Mouse (Mus musculus): ENCODE results near the gene Slc48a1.
A peak's percentile ranks its signal among the peaks of the same experiment; 100 is the strongest.

Gene Slc48a1

DNA sequence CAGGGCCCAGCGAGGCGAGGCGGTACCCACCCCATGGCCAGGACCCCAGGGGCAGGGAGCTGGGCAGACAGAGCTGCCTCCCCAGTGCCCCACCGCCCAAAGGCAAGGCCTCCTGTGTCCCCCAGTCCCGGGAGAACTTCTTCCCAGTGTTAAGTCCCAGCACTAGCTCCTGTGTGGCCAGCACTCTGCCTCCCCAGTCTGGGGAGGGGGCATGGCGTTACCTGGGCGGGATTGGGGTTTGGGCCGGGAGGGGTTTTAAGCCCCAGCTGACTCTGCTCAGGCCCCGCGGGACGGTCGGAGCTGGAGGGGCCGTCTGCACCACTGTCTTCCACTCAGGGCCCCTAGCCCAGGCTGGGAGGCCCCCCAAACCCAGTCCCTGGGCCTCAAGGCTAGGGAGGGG lies 22.5 kb downstream of the Slc48a1 start:
- no peak for DNase-seq (ENCODE audit: low read depth, low spot score)

GRCm38 (mm10) chr15:97801811-97802210 lies 23.5 kb downstream of the Slc48a1 start:
- DNase-seq (ENCODE audit: low read depth, low spot score), result no peak

GRCm38 (mm10) chr15:97802575-97802974 lies 24.3 kb downstream of the Slc48a1 start:
- no peak for DNase-seq (ENCODE audit: low read depth, low spot score)

GRCm38 (mm10) chr15:97807867-97808266 lies 29.5 kb downstream of the Slc48a1 start:
- DNase-seq (ENCODE audit: low read depth, low spot score), result no peak

DNA sequence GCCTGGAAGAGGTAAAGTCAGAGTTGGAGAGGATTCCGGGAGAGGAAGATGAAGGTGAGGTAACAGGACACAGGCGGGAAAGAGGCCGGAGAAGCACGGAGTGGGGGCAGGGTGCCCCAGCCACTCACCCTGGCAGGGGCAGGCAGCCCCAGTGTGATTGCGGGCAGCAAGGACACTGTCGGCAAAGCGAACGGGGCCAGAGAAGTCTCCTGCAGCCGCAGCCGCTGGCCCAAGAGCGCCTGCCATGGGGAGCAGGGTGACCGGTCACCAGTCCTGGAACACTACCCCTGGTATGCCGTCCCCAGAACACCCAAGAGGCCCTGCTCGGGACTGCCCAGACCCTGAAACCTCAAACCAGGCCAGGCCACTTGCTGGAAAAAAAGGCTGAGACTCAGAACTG lies 30.2 kb downstream of the Slc48a1 start:
- DNase-seq (ENCODE audit: low read depth, low spot score), result no peak

- no peak for DNase-seq (ENCODE audit: low read depth, low spot score)
These were observed 30.9 kb downstream of the Slc48a1 start for GRCm38 (mm10) chr15:97809206-97809605.

DNA sequence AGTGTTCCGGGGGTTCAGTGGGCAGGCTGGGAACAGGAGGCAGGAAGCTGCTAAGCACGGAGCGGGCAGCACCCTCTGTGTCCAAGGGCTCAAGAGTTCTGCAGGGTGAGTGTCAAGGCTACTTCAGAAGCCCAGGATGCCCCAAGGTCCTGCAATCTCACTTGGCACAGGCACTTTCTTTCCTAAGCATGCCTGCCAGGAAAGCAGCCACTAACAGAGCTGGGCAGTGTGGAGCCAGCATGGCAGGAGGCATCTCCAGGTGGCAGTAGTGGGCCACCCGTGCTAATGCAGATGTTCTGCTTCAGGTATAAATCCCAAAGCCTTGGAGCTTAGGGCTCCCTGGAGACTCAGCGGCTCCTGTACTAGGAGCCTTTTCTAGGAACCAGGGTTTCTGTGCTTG lies 31.6 kb downstream of the Slc48a1 start:
- DNase-seq (ENCODE audit: low read depth, low spot score), result peak; percentile 51

DNA sequence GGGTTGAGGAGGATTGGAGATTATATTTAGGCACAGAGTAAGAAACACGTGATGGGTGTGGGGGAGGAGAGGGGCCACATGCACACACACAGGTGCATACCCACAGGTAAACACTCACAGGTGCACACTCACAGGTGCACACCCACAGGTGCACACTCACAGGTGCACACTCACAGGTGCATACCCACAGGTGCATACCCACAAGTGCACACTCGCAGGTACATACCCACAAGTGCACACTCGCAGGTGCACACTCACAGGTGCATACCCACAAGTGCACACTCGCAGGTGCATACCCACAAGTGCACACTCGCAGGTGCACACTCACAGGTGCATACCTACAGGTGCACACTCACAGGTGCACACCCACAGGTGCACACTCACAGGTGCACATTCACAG lies 32.1 kb downstream of the Slc48a1 start:
- no peak for DNase-seq (ENCODE audit: low read depth, low spot score)

GRCm38 (mm10) chr15:97811307-97811706 lies 33.0 kb downstream of the Slc48a1 start:
- DNase-seq (ENCODE audit: low read depth, low spot score), result no peak

- DNase-seq (ENCODE audit: low read depth, low spot score), result peak; percentile 80
These were observed 33.8 kb downstream of the Slc48a1 start for GRCm38 (mm10) chr15:97812126-97812525.

DNA sequence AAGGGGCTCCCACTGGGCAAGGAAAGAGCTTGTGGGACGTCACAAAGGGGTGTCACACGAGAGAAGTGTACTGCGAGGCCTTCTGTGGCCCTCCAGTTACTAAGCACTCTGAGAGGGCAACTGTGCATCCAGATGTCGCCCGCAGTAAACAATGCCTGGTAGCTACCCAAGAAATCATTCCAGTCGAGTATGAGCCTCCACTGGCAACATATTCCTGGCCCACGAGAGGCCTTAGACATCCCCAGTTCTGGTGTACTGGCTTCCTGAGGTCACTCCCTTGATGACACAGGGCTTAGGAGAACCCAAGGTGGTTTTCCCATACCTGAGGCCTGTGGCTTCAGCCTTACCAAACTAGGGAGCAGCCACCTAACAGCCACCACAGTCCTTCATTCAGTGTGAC lies 34.6 kb downstream of the Slc48a1 start:
- no peak for DNase-seq (ENCODE audit: low read depth, low spot score)

GRCm38 (mm10) chr15:97813452-97814204 lies 35.3 kb downstream of the Slc48a1 start:
- peak; percentile 55 for DNase-seq (ENCODE audit: low read depth, low spot score)

- peak; percentile 63 for DNase-seq (ENCODE audit: low read depth, low spot score)
These were observed 36.4 kb downstream of the Slc48a1 start for GRCm38 (mm10) chr15:97814703-97815102.

DNA sequence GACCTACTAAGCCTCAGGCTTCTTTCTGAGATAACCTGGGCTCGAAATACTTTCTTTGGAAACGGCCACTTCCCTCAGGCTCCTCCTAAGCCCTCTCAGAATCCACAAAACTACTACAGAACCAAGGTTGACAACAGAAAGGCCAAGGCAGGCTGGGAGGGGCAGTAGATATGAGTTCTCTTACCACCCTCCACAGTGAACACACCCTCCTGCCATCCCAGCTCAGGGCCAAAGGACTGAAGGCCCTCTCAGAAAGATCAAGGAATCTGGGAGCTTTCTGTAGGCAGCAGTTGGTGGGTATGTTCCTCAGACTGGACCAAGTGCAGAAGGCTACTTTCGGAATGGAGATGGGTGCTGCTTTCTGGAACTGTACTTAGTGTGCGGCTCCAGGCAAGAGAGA lies 36.9 kb downstream of the Slc48a1 start:
- DNase-seq (ENCODE audit: low read depth, low spot score), result no peak

DNA sequence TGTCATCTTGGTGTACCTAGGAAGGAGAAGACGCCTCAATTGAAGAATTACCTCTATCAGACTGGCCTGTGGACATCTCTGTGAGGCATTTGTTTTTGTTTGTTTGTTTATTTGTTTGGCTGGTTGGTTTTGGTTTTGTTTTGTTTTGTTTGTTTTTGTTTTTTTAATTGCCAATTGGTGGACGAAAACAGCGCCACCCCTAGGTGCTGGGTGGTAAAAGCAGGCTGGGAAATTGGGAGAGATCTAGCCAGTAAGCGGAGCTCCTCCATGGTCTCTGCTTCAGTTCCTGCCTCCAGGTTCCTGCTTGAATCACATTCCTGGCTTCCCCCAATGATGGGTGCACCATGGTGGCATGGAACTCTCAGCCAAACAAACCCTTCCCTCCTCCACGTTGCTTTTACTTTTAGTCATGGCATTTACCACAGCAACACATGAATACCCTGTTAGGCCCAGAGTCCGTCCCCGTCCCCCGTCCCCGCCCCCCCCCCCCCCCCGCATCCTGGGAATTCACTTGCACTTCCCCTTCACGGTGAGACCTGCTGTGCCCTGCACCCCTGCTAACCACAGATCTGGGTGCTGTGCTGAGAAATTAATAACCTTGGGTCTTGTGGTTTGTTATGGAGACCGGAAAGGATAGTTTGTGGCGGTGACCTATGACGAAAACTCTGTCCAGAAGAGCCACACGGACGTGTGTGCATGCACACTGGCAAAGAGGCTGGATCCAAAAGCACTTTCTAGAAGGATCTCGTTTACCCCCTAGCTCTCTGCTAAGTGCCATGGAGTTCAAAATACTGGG lies 38.1 kb downstream of the Slc48a1 start:
- no peak for DNase-seq (ENCODE audit: low read depth, low spot score)

DNA sequence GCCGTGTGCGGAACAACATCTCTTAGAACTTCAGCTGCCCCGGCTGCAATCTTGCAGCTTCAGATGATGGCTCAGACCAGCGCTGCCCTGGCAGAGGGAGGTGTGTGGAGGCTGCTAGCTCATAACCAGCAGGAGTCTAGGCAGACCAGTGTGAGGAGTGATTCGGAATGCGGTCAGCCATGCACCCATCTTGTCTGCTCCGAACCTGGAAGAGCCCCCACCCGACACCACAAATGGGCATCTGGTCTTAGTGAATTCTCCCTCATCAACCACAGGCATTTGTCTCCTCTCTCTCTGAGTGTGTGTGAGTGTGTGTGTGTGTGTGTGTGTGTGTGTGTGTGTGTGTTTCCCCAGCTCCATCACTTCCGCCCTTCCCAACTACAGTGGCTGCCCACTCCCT lies 41.6 kb downstream of the Slc48a1 start:
- DNase-seq (ENCODE audit: low read depth, low spot score), result peak; percentile 34

- peak; percentile 64 for DNase-seq (ENCODE audit: low read depth, low spot score)
These were observed 43.1 kb downstream of the Slc48a1 start for GRCm38 (mm10) chr15:97821321-97821982.

GRCm38 (mm10) chr15:97821983-97822363 lies 43.7 kb downstream of the Slc48a1 start:
- no peak for DNase-seq (ENCODE audit: low read depth, low spot score)

- no peak for DNase-seq (ENCODE audit: low read depth, low spot score)
These were observed 44.4 kb downstream of the Slc48a1 start for GRCm38 (mm10) chr15:97822545-97823228.

- DNase-seq (ENCODE audit: low read depth, low spot score), result no peak
These were observed 45.2 kb downstream of the Slc48a1 start for GRCm38 (mm10) chr15:97823479-97823878.

DNA sequence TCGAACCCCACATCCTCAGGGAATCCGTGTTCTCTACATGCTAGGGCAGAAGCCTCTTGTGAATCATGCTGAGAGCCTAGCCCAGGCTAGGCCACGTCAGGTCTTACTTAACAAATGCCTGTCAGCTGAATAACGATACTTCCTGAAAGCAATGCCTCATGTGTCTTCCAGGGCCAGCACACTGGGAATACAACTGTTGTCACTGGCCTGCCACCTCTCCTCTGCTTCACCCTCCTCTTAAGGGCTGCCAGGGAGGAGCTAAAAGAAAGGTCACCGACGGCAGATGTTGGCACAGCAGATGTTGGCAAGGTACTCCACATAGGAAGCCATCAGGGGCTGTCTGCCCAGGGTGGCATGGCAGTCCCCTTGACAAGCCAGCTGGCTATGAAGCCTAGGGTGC lies 45.7 kb downstream of the Slc48a1 start:
- peak; percentile 62 for DNase-seq (ENCODE audit: low read depth, low spot score)
